Mouse (Mus musculus) spleen, embryonic (tissue): ENCODE measurements around the gene Tap1.
"Not testable (repeated sequence)": the region's sequence is repeated elsewhere in the genome, so short reads cannot be mapped to it uniquely, and the experiment has no call there.

Experiments used
- CTCF ChIA-PET: fragments of 350-600 bp; sonication (Branson Sonifier 250); formaldehyde crosslinking; loops from one replicate; lab custom pipeline; 2022; lab: Charles Lee

The Tap1 gene

DNA sequence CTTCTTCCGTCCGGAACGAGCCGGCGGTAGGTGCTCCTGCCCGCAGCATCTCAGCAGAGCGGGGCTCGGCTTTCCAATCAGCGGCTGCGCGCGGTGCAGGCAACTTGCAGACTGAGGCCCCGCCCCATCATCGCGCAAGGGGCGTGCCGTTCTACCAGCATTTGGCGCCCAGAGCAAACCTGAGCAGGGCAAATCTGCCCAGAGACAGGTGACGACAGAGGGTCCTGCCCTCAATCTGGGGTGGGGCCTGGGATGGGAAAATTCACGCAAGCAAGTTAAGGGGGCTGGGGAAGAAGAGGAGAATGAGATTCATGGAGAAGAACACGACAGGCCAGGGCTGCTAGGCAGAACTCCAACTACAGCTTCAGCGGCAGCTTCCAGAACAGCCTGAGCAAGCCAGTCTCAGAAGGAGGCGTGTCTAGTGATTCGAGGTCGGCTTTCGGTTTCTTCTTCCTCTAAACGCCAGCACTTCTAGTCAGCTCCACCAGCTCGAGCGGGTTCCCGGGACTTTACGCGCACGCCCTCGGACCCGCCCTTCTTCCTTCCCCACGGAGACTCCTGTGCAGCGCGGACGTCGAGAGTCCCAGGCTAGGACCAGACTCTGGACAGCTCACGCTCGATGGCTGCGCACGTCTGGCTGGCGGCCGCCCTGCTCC is at the start of gene Tap1, which contains the start of gene Psmb9:
Gene Tap1 (plus strand): TSS at position 293 of the 656 bp plus-strand sequence.
Gene Psmb9 (minus strand): TSS at position 504 of the 656 bp plus-strand sequence.
- CTCF ChIA-PET: interaction anchor here (0.6 to 1.1 kb wide), 2 partner anchors 9 to 218 kb away, joined by 3 read pairs; no protein-coding TSS in a partner anchor

- CTCF ChIA-PET: no interaction called here
Measured at GRCm38 (mm10) chr17:34137601-34138000, 49.8 kb upstream of the Tap1 start.

GRCm38 (mm10) chr17:34138655-34139054 is 48.7 kb upstream of the Tap1 start:
- CTCF ChIA-PET: no interaction called here

DNA sequence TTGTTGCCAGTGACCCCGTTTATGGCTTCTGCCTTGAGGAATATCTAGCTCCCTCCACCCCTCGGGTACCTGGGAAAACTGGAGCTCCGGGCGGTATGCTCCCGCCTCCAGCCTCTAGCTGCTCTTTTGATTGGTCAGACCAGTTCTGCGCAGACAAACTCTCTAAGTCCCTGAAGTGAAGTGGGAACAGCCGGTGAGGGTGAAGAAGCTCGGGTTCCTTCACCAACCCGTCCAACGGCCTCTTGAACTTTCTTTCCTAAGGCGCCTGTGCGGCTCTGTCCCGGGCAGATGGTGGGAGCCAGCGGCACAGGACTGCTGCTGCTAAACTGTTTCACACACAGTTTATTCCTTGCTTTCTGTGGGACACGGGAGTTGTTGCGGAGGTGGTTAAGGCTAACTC is 47.9 kb upstream of the Tap1 start:
- CTCF ChIA-PET: no interaction called here

DNA sequence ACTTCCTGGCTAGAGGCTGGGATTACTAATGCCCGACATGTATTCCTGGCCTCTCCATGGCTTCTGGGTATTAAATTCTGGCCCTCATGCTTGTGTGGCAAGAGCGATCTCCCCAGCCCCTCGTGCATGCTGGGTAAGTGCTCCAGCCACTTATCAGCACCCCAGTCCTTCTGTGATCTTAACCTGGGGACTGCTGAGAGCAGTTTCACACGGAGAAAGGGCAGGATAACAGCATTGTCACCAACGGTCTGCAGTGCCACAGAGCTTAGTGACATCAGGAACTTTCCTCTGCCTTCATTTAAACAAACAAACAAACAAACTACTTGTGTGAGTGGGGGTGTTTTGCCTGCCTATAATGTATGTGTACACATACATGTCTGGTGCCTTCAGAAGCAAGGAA is 47.1 kb upstream of the Tap1 start:
- CTCF ChIA-PET: no interaction called here

- CTCF ChIA-PET: interaction anchor here (0.5 to 1.1 kb wide), 3 partner anchors 10 to 66 kb away, joined by 3 to 6 read pairs (median 3); no protein-coding TSS in a partner anchor
Measured at GRCm38 (mm10) chr17:34141448-34141847, 45.9 kb upstream of the Tap1 start.

DNA sequence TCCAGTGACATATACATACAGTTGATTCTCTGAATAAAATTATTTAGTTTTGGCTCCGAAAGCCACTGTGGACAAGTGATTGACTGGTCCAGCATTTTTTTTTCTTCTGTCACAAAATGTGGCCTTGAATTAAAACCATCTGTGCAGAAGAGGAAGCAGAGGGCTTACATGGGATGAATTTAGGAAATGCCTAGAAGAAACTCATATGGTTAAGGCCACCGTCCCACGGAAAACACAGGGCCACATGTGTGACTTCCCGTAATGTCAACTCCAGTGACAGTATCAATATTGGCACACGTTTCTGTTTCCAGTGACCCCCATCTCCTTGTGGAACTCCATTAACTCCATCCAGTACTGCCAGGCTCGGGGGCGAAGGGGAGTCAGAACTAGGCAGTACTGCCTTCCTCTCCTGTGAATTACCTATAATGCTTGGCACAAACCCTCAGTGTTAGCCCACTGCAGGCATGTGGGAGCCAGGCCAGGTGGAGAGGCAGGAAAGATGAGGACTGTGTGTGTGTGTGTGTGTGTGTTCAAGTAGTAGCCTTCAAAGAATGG is 44.8 kb upstream of the Tap1 start:
- CTCF ChIA-PET: interaction anchor here (0.6 to 0.9 kb wide), 3 partner anchors 9 to 23 kb away, joined by 3 to 9 read pairs (median 3); no protein-coding TSS in a partner anchor

DNA sequence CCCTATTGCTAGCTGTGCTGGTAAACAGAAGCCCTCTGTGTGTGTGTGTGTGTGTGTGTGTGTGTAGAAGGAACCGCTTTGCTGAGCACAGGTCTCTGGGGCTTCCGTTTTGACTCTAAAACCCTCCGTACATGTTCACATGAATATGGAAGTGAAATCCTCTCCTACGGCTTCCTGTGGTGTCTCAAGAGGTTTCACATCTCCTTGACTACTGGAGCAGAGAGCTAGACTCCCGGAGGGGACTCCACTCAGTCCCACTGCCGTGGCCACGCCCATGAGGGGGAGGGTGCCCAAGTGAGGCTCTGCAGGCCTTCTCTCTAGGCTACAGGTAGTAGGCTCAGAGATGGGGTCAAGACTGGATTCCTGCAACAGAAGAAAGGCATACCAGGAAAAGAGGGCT is 44.3 kb upstream of the Tap1 start, which contains the start of gene H2-DMb2:
Gene H2-DMb2 (plus strand): TSS at position 275 of the 400 bp plus-strand sequence.
- CTCF ChIA-PET: interaction anchor here (0.6 to 0.9 kb wide), 2 partner anchors 22 to 46 kb away, joined by 3 to 5 read pairs; no protein-coding TSS in a partner anchor

DNA sequence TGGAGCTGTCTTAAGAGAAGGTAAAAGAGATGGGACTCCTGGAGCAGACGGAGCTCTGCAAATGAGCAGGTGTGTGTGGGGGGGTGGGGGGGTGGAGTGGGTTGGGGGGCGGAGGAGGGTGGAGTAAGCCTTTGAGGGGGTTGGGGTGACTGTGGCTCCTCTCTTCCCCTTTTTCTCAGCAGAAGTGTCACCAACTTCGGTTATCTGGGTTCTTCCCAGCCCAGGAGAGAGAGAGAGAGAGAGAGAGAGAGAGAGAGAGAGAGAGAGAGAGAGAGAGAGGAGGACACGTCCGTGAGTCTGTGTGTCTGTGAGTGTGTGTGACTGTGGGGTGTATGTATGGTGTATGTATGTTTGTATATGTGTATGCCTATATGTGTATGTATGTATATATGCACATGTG is 43.9 kb upstream of the Tap1 start:
- CTCF ChIA-PET: interaction anchor here (0.6 to 0.9 kb wide), 2 partner anchors 22 to 46 kb away, joined by 3 to 5 read pairs; no protein-coding TSS in a partner anchor

DNA sequence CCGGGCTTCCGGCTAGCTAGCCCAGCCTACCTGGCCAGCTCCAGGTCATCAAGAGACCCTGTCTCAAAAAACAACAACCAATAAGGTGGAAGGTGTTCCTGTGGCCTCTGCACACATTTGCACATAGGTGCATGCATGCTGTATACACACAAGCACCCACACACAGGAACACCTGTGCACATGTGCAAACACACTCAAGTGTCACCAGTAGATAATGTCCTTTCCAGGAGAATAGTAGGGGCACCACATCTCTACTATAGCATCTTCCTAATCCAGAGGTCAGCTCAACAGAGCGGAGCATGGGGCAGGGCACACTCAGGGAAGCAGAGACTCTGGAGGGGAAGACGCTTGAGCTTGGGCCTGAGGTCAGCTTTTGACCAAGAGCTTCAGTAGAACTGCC is 43.1 kb upstream of the Tap1 start:
- CTCF ChIA-PET: not testable (repeated sequence)

- CTCF ChIA-PET: no interaction called here
Measured at GRCm38 (mm10) chr17:34144960-34145371, 42.4 kb upstream of the Tap1 start.

DNA sequence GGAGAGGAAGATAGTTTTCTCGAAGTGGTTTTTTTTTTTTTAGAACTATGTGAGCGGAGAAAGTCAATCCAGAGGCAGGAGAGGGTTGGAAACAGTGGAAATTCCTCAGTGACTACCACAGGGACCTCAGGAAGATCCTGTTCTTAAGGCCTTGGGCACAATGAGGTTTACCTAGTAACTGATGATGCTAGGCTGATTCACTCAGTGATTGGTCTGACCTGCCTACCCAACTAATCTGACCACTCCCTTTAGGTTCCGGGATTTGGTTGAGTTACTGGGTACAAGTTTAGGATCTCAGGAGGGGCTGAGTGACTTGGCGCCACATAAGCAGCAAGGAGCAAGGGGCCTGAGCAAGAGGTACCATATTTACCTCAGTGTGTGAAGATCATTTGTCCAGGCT is 34.4 kb upstream of the Tap1 start, which contains the start of gene H2-DMb1:
Gene H2-DMb1 (plus strand): TSS at position 150 of the 400 bp plus-strand sequence.
- CTCF ChIA-PET: no interaction called here

GRCm38 (mm10) chr17:34155534-34155933 is 31.8 kb upstream of the Tap1 start:
- CTCF ChIA-PET: no interaction called here

DNA sequence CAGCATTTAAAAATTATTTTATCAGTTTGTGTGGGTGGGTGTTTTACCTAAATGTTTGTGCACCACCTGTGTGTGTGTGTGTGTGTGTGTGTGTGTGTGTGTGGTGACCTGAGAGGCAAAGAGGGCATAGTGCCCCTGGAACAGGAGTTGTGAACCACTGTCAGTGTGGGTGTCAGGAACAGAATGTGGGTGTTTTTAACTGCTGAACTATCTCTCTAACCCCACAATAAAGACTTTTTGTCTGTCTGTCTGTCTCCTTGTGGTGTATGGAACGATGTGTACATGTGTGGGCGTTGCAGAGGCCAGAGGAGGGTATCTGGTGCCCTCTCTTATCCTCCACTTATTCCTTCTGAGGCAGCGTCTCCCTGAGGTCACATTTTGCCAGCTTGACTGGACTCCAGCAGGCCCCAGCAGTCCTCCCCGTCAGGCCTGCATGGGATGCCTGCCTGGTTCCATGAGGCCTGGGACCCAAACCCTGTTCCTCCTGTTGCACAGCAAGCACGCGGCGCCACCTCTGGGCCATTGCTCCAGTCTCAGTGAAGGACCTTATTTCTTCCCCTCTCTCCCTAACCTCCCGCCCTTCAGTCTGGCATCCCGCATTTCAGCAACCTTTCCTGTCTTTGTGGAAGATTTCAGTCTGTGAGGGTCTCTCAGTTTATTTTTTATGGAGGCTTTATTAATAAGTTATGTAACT is 23.0 kb upstream of the Tap1 start:
- CTCF ChIA-PET: interaction anchor here (0.6 to 1.6 kb wide), 3 partner anchors 21 to 130 kb away, joined by 3 to 5 read pairs (median 3); partner anchors contain the start of gene H2-DMb2

DNA sequence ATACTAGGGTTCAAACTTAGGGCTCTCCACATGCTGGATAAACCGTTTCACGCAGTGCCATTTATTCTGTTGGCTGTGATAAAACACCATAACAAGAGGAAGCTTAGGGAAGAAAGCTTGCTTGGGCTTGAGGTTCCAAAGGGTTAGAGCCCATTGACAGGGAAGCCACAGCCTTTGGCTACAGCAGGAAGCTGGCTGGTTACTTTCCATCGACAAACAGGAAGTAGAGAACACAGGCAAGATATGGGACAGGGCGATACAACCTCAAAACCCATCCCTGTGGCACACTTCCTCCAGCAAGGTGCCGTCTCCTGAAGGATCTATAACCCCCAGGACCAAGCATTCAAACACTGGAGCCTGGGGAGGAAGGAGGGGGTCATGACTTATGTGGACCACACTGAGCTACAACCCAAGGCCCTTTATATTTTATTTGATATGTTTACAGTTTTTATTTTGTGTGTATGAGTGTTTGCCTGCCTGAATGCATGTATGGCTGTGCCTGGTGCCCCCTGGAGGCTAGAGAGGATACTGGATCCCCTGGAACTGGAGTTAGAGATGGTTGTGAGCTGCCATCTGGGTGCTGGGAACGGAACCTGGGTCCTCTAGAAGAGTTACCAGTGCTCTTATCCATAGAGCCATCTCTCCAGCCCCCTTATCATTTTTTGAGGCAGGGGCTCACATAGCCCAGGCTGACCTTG is 22.2 kb upstream of the Tap1 start:
- CTCF ChIA-PET: interaction anchor here (0.6 to 1.6 kb wide), 5 partner anchors 22 to 130 kb away, joined by 3 to 5 read pairs (median 3); partner anchors contain the start of gene H2-DMb2

GRCm38 (mm10) chr17:34169279-34169678 is 18.1 kb upstream of the Tap1 start:
- CTCF ChIA-PET: interaction anchor here (0.5 to 2.2 kb wide), 6 partner anchors 26 to 423 kb away, joined by 3 to 12 read pairs (median 4); no protein-coding TSS in a partner anchor

DNA sequence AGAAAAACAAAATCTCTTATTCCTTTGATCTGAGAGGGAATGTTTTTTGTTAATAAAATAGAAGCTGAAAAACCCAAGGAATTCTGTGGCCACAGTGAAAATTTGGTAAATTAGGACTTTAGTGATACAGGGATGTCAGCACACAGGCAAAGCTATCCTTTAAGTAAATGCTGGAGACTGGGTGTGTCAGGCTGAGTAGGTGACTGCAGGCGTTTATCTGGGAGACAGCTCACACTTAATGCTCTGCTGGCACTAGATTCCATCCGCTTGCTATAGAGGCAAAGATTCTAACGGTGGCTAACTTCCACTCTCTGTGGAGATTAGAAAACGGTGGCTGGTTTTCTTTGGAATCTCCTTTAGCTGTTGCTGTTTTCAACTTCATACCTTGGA is 16.9 kb upstream of the Tap1 start:
- CTCF ChIA-PET: interaction anchor here (0.6 to 2.2 kb wide), 9 partner anchors 24 to 215 kb away, joined by 3 to 15 read pairs (median 4); no protein-coding TSS in a partner anchor

GRCm38 (mm10) chr17:34170877-34171498 is 16.4 kb upstream of the Tap1 start:
- CTCF ChIA-PET: interaction anchor here (0.6 to 2.2 kb wide), 7 partner anchors 34 to 215 kb away, joined by 3 to 15 read pairs (median 6); no protein-coding TSS in a partner anchor

DNA sequence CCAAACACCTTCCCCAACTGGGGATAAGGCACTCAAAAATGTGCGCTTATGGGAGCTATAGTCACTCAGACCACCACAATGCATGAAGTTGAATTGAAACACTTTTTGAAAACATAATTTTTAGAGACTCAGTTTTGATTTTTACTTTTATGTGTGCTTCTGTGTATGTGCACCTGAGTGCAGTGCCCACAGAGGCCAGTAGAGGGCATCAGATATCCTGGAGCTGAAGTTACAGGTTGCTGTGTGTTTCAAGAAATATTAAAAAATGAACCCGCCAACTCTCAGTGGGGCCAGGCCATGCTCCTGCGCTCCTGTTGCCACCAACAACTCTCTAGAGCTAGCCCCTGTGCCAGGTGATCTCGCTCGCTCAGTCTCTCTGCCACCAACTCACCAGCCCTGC is 14.8 kb upstream of the Tap1 start:
- CTCF ChIA-PET: interaction anchor here (0.7 kb wide), 1 partner anchor 42 kb away, joined by 3 read pairs; no protein-coding TSS in a partner anchor

DNA sequence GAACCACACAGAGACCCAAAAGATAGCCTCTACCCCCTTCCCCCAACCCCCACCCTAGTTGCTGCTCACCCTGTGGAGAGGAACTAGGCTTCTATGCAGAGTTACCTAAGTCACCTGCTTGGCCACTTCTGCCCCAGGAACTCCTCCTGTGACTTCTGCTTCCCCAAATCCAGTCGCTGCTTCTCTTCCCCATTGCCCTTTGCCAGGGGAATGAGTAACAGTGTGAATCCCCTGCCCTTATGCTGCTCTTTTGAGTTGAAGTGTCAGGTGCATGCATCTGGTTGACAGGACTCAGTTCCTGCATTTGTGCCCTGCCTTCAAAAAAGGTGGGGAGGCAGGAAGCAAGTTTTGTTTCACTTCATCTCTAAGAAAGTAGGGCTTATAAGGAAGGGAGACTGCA is 13.3 kb upstream of the Tap1 start:
- CTCF ChIA-PET: no interaction called here
